Mouse (Mus musculus): ENCODE data around the gene Gdf5.

- no peak for TF ChIP-seq POLR2A (IDR thresholded peaks at IDR 0.05; ENCODE audit: borderline replicate concordance, control insufficient read depth, low read depth, low read length)
- TF ChIP-seq CTCF (IDR thresholded peaks at IDR 0.05; ENCODE audit: control insufficient read depth, insufficient read depth, low read length), result no peak
These were observed 30.5 kb downstream of the Gdf5 start for GRCm38 (mm10) chr2:155914684-155915083.
